In genomic region chr6:54736126-54736525, GRCm38 (mm10) we compare ENCODE assay signal across 13 mouse cellular contexts. TPM values are rescaled to one million over a fixed set of nuclear protein-coding genes. Genes with fewer than 3 reads are reported as not detected.
DNase-seq lines count a peak whose midpoint lies in the region; ATAC-seq and TF ChIP-seq lines count a peak whose summit lies in the region.
"Had no signal": no experiment of that assay in that cellular context is flagged by ENCODE, and none has a peak within 500 bp of the region (broad histone marks: within the 10 kb centered on the region; RNA-seq: fewer than 3 reads in every experiment).

No protein-coding gene starts in this region.

- 0 out of 2 replicates have a peak, but pooled peaks have one; percentile 23 for ATAC-seq in liver, postnatal 0 days
- no peak for ATAC-seq in liver, embryonic 12.5 days
- no peak for ATAC-seq in erythroid progenitor cell, adult 5-6 weeks (replicated peaks; ENCODE audit: low FRiP score, poor library complexity, severe bottlenecking)

- TF ChIP-seq EP300 in liver, postnatal 0 days (IDR thresholded peaks at IDR 0.05; ENCODE audit: low read depth): no peak
- peak; percentile 91 for TF ChIP-seq EP300 in CH12.LX (IDR thresholded peaks at IDR 0.05; ENCODE audit: low read length)

- TF ChIP-seq POLR2A in CH12.LX (IDR thresholded peaks at IDR 0.05; ENCODE audit: low read depth, low read length): no peak

- H3K4me1 ChIP-seq in liver, postnatal 0 days (ENCODE audit: insufficient read depth): peaks cover 7% of the 10 kb centered on the region; the same call in 1 of the 2 replicates
- no peaks in the 10 kb centered on the region for H3K4me1 ChIP-seq in liver, embryonic 12.5 days
- H3K4me1 ChIP-seq in CH12.LX (ENCODE audit: control insufficient read depth in 1 of 2, insufficient read depth in 2 of 2): peaks cover 18 to 37% of the 10 kb centered on the region in 2 experiments
- H3K4me1 ChIP-seq: limb, embryonic 15.5 days had no signal

- H3K9ac ChIP-seq in liver, postnatal 0 days (replicated peaks): no peak overlapping the region
- no peak overlapping the region for H3K9ac ChIP-seq in liver, embryonic 12.5 days
- H3K9ac ChIP-seq in CH12.LX (ENCODE audit: insufficient read depth, low read depth): no peak overlapping the region
- H3K9ac ChIP-seq: limb, embryonic 15.5 days had no signal

- H3K9me3 ChIP-seq in liver, postnatal 0 days (ENCODE audit: low read length): no peaks in the 10 kb centered on the region
- H3K9me3 ChIP-seq in liver, embryonic 12.5 days (replicated peaks): no peaks in the 10 kb centered on the region
- no peaks in the 10 kb centered on the region for H3K9me3 ChIP-seq in CH12.LX (replicated peaks; ENCODE audit: low read length)
- H3K9me3 ChIP-seq: limb, embryonic 15.5 days had no signal

- H3K27me3 ChIP-seq in liver, postnatal 0 days (ENCODE audit: insufficient read depth, low read length): no peaks in the 10 kb centered on the region
- H3K27me3 ChIP-seq in liver, embryonic 12.5 days (replicated peaks): peaks cover 9% of the 10 kb centered on the region; the same call in 1 of the 2 replicates
- H3K27me3 ChIP-seq in CH12.LX (replicated peaks): no peaks in the 10 kb centered on the region
- H3K27me3 ChIP-seq: limb, embryonic 15.5 days had no signal

- H3K27ac ChIP-seq in liver, postnatal 0 days (ENCODE audit: low read depth): 0 out of 2 replicates have a peak overlapping the region, but pooled peaks have one; percentile 22
- H3K27ac ChIP-seq in liver, embryonic 12.5 days: no peak overlapping the region
- no peak overlapping the region for H3K27ac ChIP-seq in CH12.LX (ENCODE audit: insufficient read depth, low read depth)
- H3K27ac ChIP-seq: limb, embryonic 15.5 days had no signal

- H3K4me2 ChIP-seq in liver, postnatal 0 days (ENCODE audit: low read depth, low read length): no peak overlapping the region
- H3K4me2 ChIP-seq in liver, embryonic 12.5 days: no peak overlapping the region
- peak overlapping the region; percentile 44 for H3K4me2 ChIP-seq in CH12.LX (ENCODE audit: insufficient read depth, low read depth, poor library complexity, severe bottlenecking)
- H3K4me2 ChIP-seq: limb, embryonic 15.5 days had no signal

- H3K36me3 ChIP-seq in liver, postnatal 0 days (replicated peaks; ENCODE audit: insufficient read depth, low read length): no peaks in the 10 kb centered on the region
- no peaks in the 10 kb centered on the region for H3K36me3 ChIP-seq in liver, embryonic 12.5 days
- no peaks in the 10 kb centered on the region for H3K36me3 ChIP-seq in CH12.LX (replicated peaks in 1 of 2; ENCODE audit: control insufficient read depth in 1 of 2, insufficient read depth in 1 of 2, low read length in 1 of 2)
- H3K36me3 ChIP-seq: limb, embryonic 15.5 days had no signal

- DNase-seq in liver, postnatal 0 days: peak; percentile 23
- peak; percentile 92 for DNase-seq in CH12.LX (ENCODE audit: extremely low read depth)
- peak; percentile 13 to 39 for DNase-seq in lung, postnatal 4 days
- DNase-seq in spleen, postnatal 36 days (ENCODE audit: low spot score in 2 of 2): peak; percentile 81 to 84
- DNase-seq in cerebellum, adult 18-20 months: no peak
- no peak for DNase-seq in urinary bladder, postnatal 14 days (ENCODE audit: low spot score)
- DNase-seq: adrenal gland, postnatal 14 days; cerebellum, adult 11-12 months; kidney, postnatal 10 days; layer of hippocampus, postnatal 36 days had no signal

- TF ChIP-seq RAD21 in CH12.LX (IDR thresholded peaks at IDR 0.05; ENCODE audit: low read depth, low read length): no peak

- WGBS in liver, postnatal 0 days (ENCODE audit: insufficient replicate concordance): 28% methylated on average over 9 of the region's 9 CpGs
- WGBS in liver, embryonic 12.5 days (ENCODE audit: insufficient replicate concordance): 27% methylated on average over 9 of the region's 9 CpGs

- no peak for TF ChIP-seq CTCF in liver, postnatal 0 days (IDR thresholded peaks at IDR 0.05; ENCODE audit: low read depth)
- no peak for TF ChIP-seq CTCF in CH12.LX (conservative IDR thresholded peaks at IDR 0.05 in 1 of 2, IDR thresholded peaks at IDR 0.05 in 1 of 2; ENCODE audit: low read depth in 2 of 2, low read length in 2 of 2)

- H3K79me2 ChIP-seq in CH12.LX (replicated peaks; ENCODE audit: control insufficient read depth, extremely low read depth, insufficient read depth, poor library complexity, severe bottlenecking): no peaks in the 10 kb centered on the region

- H3K4me3 ChIP-seq in liver, postnatal 0 days (ENCODE audit: low read depth, low read length): no peak overlapping the region
- no peak overlapping the region for H3K4me3 ChIP-seq in liver, embryonic 12.5 days
- no peak overlapping the region for H3K4me3 ChIP-seq in CH12.LX (replicated peaks in 1 of 3; ENCODE audit: low read depth in 2 of 3, low read length in 2 of 3, poor library complexity in 1 of 3)
- H3K4me3 ChIP-seq: limb, embryonic 15.5 days had no signal

- in situ Hi-C loops in CH12.LX (cut with MboI; ENCODE audit: low pct_ligation_motif_present, low pct_unique_long_range_greater_than_20kb, low sequenced_read_pairs): no loop called here

- dilution Hi-C loops in CH12.LX (cut with MboI; ENCODE audit: extremely low pct_ligation_motif_present, extremely low pct_unique_long_range_greater_than_20kb, low sequenced_read_pairs): no loop called here

TF ChIP-seq in CH12.LX, 34 proteins besides CTCF, POLR2A, EP300 and RAD21:
- TF ChIP-seq PAX5 (IDR thresholded peaks at IDR 0.05; ENCODE audit: low read length) (no peak), MAFK (IDR thresholded peaks at IDR 0.05; ENCODE audit: insufficient replicate concordance, low read length) (0 out of 2 replicates have a peak, but pooled peaks have one; percentile 51), CHD2 (IDR thresholded peaks at IDR 0.05; ENCODE audit: low read length) (peak; percentile 55; the same call in 1 of the 2 replicates), MXI1 (IDR thresholded peaks at IDR 0.05; ENCODE audit: low read depth, low read length) (no peak), SIN3A (IDR thresholded peaks at IDR 0.05; ENCODE audit: low read length) (peak; percentile 50; the same call in 1 of the 2 replicates), NRF1 (IDR thresholded peaks at IDR 0.05; ENCODE audit: low read depth, low read length) (no peak), JUND (conservative IDR thresholded peaks at IDR 0.05; ENCODE audit: low read depth, low read length) (peak; percentile 55; the same call in 1 of the 2 replicates), MEF2A (IDR thresholded peaks at IDR 0.05; ENCODE audit: borderline replicate concordance, low read depth, low read length) (peak; percentile 53; the same call in 1 of the 2 replicates), ZNF384 (IDR thresholded peaks at IDR 0.05; ENCODE audit: low read depth, low read length) (peak; percentile 7; the same call in 1 of the 2 replicates), ETS1 (conservative IDR thresholded peaks at IDR 0.05; ENCODE audit: low read depth, low read length) (peak; percentile 68), IRF4 (IDR thresholded peaks at IDR 0.05; ENCODE audit: low read depth, low read length) (peak; percentile 95), UBTF (IDR thresholded peaks at IDR 0.05; ENCODE audit: low read depth, low read length) (no peak), KAT2A (IDR thresholded peaks at IDR 0.05; ENCODE audit: insufficient replicate concordance, low read length) (no peak), USF1 (IDR thresholded peaks at IDR 0.05; ENCODE audit: low read depth, low read length) (no peak), TBP (conservative IDR thresholded peaks at IDR 0.05; ENCODE audit: low read depth, low read length) (no peak), ZC3H11A (IDR thresholded peaks at IDR 0.05; ENCODE audit: low read depth, low read length) (no peak), JUN (IDR thresholded peaks at IDR 0.05; ENCODE audit: insufficient read depth, low read depth, low read length) (peak; percentile 27), ZKSCAN1 (IDR thresholded peaks at IDR 0.05; ENCODE audit: borderline replicate concordance, low read depth, low read length) (no peak), ZMIZ1 (IDR thresholded peaks at IDR 0.05; ENCODE audit: low read depth, low read length) (no peak), ELF1 (IDR thresholded peaks at IDR 0.05; ENCODE audit: low read depth, low read length) (peak; percentile 82), HCFC1 (IDR thresholded peaks at IDR 0.05; ENCODE audit: low read depth, low read length) (no peak), USF2 (conservative IDR thresholded peaks at IDR 0.05; ENCODE audit: low read depth, low read length) (no peak), NELFE (IDR thresholded peaks at IDR 0.05; ENCODE audit: low read depth, low read length) (no peak), RCOR1 (conservative IDR thresholded peaks at IDR 0.05; ENCODE audit: low read depth, low read length) (no peak), BHLHE40 (IDR thresholded peaks at IDR 0.05; ENCODE audit: low read depth, low read length) (peak; percentile 92), MAX (IDR thresholded peaks at IDR 0.05; ENCODE audit: low read length) (peak; percentile 44; the same call in 1 of the 2 replicates), TCF12 (IDR thresholded peaks at IDR 0.05; ENCODE audit: low read depth, low read length) (0 out of 2 replicates have a peak, but pooled peaks have one; percentile 40), MYC (IDR thresholded peaks at IDR 0.05; ENCODE audit: low read depth, low read length) (no peak), GABPA (IDR thresholded peaks at IDR 0.05; ENCODE audit: insufficient replicate concordance, low read depth, low read length) (no peak), SMC3 (IDR thresholded peaks at IDR 0.05; ENCODE audit: low read depth, low read length) (no peak), CHD1 (IDR thresholded peaks at IDR 0.05; ENCODE audit: low read depth, low read length) (peak; percentile 42; the same call in 1 of the 2 replicates), MAZ (IDR thresholded peaks at IDR 0.05; ENCODE audit: low read depth, low read length) (no peak), POLR2AphosphoS2 (IDR thresholded peaks at IDR 0.05; ENCODE audit: low read depth, low read length) (no peak), E2F4 (IDR thresholded peaks at IDR 0.05; ENCODE audit: insufficient replicate concordance, low read depth, low read length) (no peak)

RNA-seq across cellular contexts. Expression of gene Mturn, which starts 54.7 kb away (rescaled TPM):
- polyA plus RNA-seq in liver, postnatal 0 days (2015; fragmentation: Nextera tagmentation; extraction: Ambion mirVana): 1.8 and 4.0 TPM in 2 replicates
- 0.72 and 1.1 TPM in 2 replicates for polyA plus RNA-seq in liver, embryonic 12.5 days (2016; fragmentation: Nextera tagmentation; extraction: Ambion mirVana)
- total RNA-seq in CH12.LX (2012; rRNA removed) (0.08 and 0.25 TPM in 2 replicates), CH12.LX (2014; rRNA removed) (0.20 and 0.23 TPM in 2 replicates)
- 0.06 and 0.22 TPM in 2 replicates for polyA plus RNA-seq in CH12.LX (2012; ENCODE audit: insufficient read length, low read depth)
- 13.7 and 23.1 TPM in 2 replicates for total RNA-seq in erythroid progenitor cell, adult 5-6 weeks (2015; ENCODE audit: low replicate concordance)
- total RNA-seq in erythroid progenitor cell, adult 5-6 weeks (2017; ENCODE audit: low replicate concordance): 20.4 and 29.0 TPM in 2 replicates

Comparison
In these comparisons a context has a peak if more than half of its experiments do, and no peak if none do; other contexts are left out.
1. DNase-seq: peak in liver, postnatal 0 days (single experiment), CH12.LX (single experiment), lung, postnatal 4 days (2 of 2) and spleen, postnatal 36 days (2 of 2); none in cerebellum, adult 18-20 months (0 of 2) and urinary bladder, postnatal 14 days (single experiment).